Mouse (Mus musculus) heart, postnatal 0 days (tissue): Measurements from ENCODE around the gene Tomm40l. TPM values are rescaled to one million over a fixed set of nuclear protein-coding genes. Genes with fewer than 3 reads are reported as not detected.
A peak's percentile ranks its signal among the peaks of the same experiment; 100 is the strongest.

Source experiments
- ATAC-seq: fragments of 200-750 bp; cut with Nextera tagmentation; 2 replicates; pipeline ENCODE4 v1.8.0; 2017; ENCODE audit warnings: low read depth, moderate number of reproducible peaks, moderate library complexity; ENCODE audit not compliant: insufficient read depth
- DNase-seq: peaks from one replicate; pipeline ENCODE4 v3.0.0-alpha.2; 2016; ENCODE audit warnings: low spot score
- H3K27ac ChIP-seq: fragments of 300-500 bp; sonication (generic); 2 replicates; pipeline ENCODE4 v1.5.1; 2014; ENCODE audit warnings: low read depth, mild to moderate bottlenecking
- H3K27me3 ChIP-seq: fragments of 300-500 bp; sonication (generic); 2 replicates; pipeline ENCODE4 v1.6.1; 2014; ENCODE audit warnings: low read length, mixed read lengths; ENCODE audit not compliant: control insufficient read depth, insufficient read depth
- H3K36me3 ChIP-seq: fragments of 300-500 bp; sonication (generic); replicated peaks from 2 replicates; pipeline ENCODE4 v1.6.1; 2014; ENCODE audit warnings: low read length, mixed read lengths; ENCODE audit not compliant: control insufficient read depth, insufficient read depth
- H3K4me1 ChIP-seq: fragments of 300-500 bp; sonication (generic); 2 replicates; pipeline ENCODE4 v1.6.1; 2014; ENCODE audit warnings: antibody characterized with exemption; ENCODE audit not compliant: control insufficient read depth, insufficient read depth
- H3K4me2 ChIP-seq: fragments of 300-500 bp; sonication (generic); 2 replicates; pipeline ENCODE4 v1.6.1; 2014; ENCODE audit warnings: low read depth, mild to moderate bottlenecking, low read length, moderate library complexity
- H3K4me3 ChIP-seq: fragments of 300-500 bp; sonication (generic); 2 replicates; pipeline ENCODE4 v1.5.1; 2014; ENCODE audit warnings: low read depth, low read length
- H3K9ac ChIP-seq: fragments of 300-500 bp; sonication (generic); replicated peaks from 2 replicates; pipeline ENCODE4 v1.6.1; 2014; ENCODE audit warnings: low read depth, low read length, mixed read lengths
- H3K9me3 ChIP-seq: fragments of 300-500 bp; sonication (generic); replicated peaks from 2 replicates; pipeline ENCODE4 v1.6.1; 2016; ENCODE audit warnings: low read length; ENCODE audit not compliant: control insufficient read depth
- CTCF ChIP-seq: IDR thresholded peaks from 2 replicates; pipeline ENCODE4 v1.5.1; 2016; ENCODE audit warnings: antibody characterized with exemption, control low read depth, low read depth
- EP300 ChIP-seq: IDR thresholded peaks from 2 replicates; pipeline ENCODE4 v1.6.1; 2016; ENCODE audit warnings: antibody characterized with exemption, low read depth
- WGBS: fragments of 180-500 bp; shearing (Covaris S2); extraction: QIAGEN DNeasy Blood & Tissue Kit; methylation state at CpG from one replicate; pipeline ENCODE4 v1.1.7; 2014; 5-methylcytosine and 5-hydroxymethylcytosine counted together
- polyA plus RNA-seq: library from polyadenylated mRNA; unstranded; fragments of >200 nt; fragmentation: Nextera tagmentation; extraction: Ambion mirVana; gene quantifications from 2 replicates; pipeline ENCODE4 v1.2.1, GENCODE M21; 2015
- total RNA-seq: library from RNA; depleted of rRNA; stranded (reverse); fragments of >200 nt; gene quantifications from 2 replicates; pipeline ENCODE4 v1.2.3, GENCODE M21; 2014; ENCODE audit warnings: low replicate concordance

Tomm40l gene
- total and polyA plus RNA-seq, 2 experiments from 2014 or later, result 56.0 to 82.0 TPM

- TF ChIP-seq EP300 (0 out of 2 replicates have a peak, but pooled peaks have one; percentile 20), CTCF (no peak)
- H3K4me2 ChIP-seq, result peak overlapping the region; percentile 64
- ATAC-seq, result peak; percentile 74
- peak; percentile 93 for DNase-seq
- H3K27me3 ChIP-seq, result no peaks in the 10 kb centered on the region
- H3K4me3 ChIP-seq, result peak overlapping the region; percentile 36
- peak overlapping the region; percentile 45 for H3K9ac ChIP-seq
- H3K27ac ChIP-seq, result peak overlapping the region; percentile 97
- H3K4me1 ChIP-seq, result peaks cover 9% of the 10 kb centered on the region
- H3K36me3 ChIP-seq, result no peaks in the 10 kb centered on the region; the same call in 1 of the 2 replicates
- 0% methylated on average over 8 of the region's 8 CpGs for WGBS
- H3K9me3 ChIP-seq, result no peaks in the 10 kb centered on the region
These were observed 40.3 kb upstream of the Tomm40l start for GRCm38 (mm10) chr1:171262594-171263130.

GRCm38 (mm10) chr1:171260316-171260715 is 38.0 kb upstream of the Tomm40l start:
- 67% methylated on average over 3 of the region's 3 CpGs for WGBS
- H3K4me1 ChIP-seq, result peaks cover 9% of the 10 kb centered on the region
- H3K9ac ChIP-seq, result no peak overlapping the region
- no peak for ATAC-seq
- H3K9me3 ChIP-seq, result no peaks in the 10 kb centered on the region
- DNase-seq, result no peak
- H3K4me2 ChIP-seq, result no peak overlapping the region
- H3K4me3 ChIP-seq, result no peak overlapping the region
- no peaks in the 10 kb centered on the region for H3K27me3 ChIP-seq
- no peak for TF ChIP-seq EP300
- no peak overlapping the region for H3K27ac ChIP-seq
- no peaks in the 10 kb centered on the region; the same call in 1 of the 2 replicates for H3K36me3 ChIP-seq

- TF ChIP-seq CTCF (no peak), EP300 (no peak)
- no peak for DNase-seq
- Histone ChIP-seq H3K4me2 (no peak overlapping the region), H3K27me3 (no peaks in the 10 kb centered on the region), H3K4me1 (peaks cover 9% of the 10 kb centered on the region), H3K4me3 (no peak overlapping the region), H3K9ac (0 out of 2 replicates have a peak overlapping the region, but pooled peaks have one; percentile 10), H3K27ac (no peak overlapping the region), H3K36me3 (peaks cover 4% of the 10 kb centered on the region), H3K9me3 (no peaks in the 10 kb centered on the region)
- ATAC-seq, result no peak
- WGBS, result 41% methylated on average over 17 of the region's 17 CpGs
These were observed 36.6 kb upstream of the Tomm40l start for GRCm38 (mm10) chr1:171258921-171259320.

DNA sequence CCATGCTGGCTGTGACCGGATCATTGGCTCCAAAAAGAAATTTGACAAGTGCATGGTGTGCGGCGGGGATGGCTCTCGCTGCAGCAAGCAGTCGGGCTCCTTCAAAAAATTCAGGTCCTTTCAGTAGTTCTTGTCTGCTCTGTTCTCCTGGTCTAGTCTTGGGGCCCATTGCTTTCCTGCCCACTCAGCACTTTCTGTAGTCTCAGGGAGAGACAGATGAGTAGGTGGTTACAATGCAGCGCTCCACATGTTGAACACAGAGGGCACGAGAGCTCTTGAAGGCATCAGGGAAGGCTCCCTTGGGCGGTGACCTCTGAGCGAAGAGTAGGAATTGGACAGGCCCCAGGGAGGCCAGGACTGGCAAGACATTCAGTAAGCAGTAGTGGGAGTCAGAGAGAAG is 35.5 kb upstream of the Tomm40l start:
- ATAC-seq, result no peak
- H3K9me3 ChIP-seq, result no peaks in the 10 kb centered on the region
- no peak overlapping the region for H3K27ac ChIP-seq
- peaks cover 9% of the 10 kb centered on the region for H3K4me1 ChIP-seq
- no peak overlapping the region for H3K9ac ChIP-seq
- H3K36me3 ChIP-seq, result peaks cover 5% of the 10 kb centered on the region
- no peaks in the 10 kb centered on the region for H3K27me3 ChIP-seq
- no peak overlapping the region for H3K4me2 ChIP-seq
- no peak for DNase-seq
- WGBS, result 79% methylated on average over 9 of the region's 9 CpGs
- TF ChIP-seq EP300 (no peak), CTCF (no peak)
- no peak overlapping the region for H3K4me3 ChIP-seq

DNA sequence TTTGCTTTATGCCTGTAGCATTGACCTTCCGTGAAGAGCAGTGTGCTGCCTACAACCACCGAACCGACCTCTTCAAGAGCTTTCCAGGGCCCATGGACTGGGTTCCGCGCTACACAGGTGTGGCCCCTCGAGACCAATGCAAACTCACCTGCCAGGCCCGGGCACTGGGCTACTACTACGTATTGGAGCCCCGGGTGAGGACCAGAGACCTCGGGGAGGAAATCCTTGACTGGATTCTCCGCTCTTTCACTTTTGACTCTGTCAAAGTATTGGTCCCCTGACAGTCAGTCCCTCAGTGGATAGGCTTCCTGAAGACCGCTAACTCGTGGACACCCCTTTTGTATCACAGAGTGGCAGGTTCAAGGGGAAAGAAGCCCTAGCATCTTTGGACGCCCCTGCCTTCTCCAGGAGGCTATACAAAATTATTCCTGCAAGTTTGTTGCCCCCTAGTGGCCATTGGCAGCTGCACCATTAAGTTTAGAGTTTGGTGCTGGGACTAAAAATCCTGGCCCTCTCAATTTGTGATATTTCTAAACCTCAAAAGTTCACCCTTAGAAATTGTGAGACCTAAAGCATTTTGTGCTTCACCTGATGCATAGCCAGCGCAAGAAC is 34.7 kb upstream of the Tomm40l start:
- ATAC-seq, result peak; percentile 16; the same call in 1 of the 2 replicates
- WGBS, result 54% methylated on average over 15 of the region's 15 CpGs
- H3K4me3 ChIP-seq, result no peak overlapping the region
- peaks cover 5% of the 10 kb centered on the region for H3K36me3 ChIP-seq
- no peak overlapping the region for H3K9ac ChIP-seq
- no peaks in the 10 kb centered on the region for H3K27me3 ChIP-seq
- H3K4me2 ChIP-seq, result no peak overlapping the region
- no peaks in the 10 kb centered on the region for H3K9me3 ChIP-seq
- H3K4me1 ChIP-seq, result peaks cover 3% of the 10 kb centered on the region
- TF ChIP-seq CTCF (peak; percentile 81), EP300 (no peak)
- DNase-seq, result peak; percentile 66
- no peak overlapping the region; the same call in 1 of the 2 replicates for H3K27ac ChIP-seq
